Mouse (Mus musculus) fibroblast of lung, adult 2 months (primary cell): ENCODE data around the gene Phf11b.
"Not testable (repeated sequence)": the region's sequence is repeated elsewhere in the genome, so short reads cannot be mapped to it uniquely, and the experiment has no call there.

Experiments
- DNase-seq: peaks from one replicate; pipeline ENCODE4 v3.0.0-alpha.2; 2011; ENCODE audit warnings: low read depth

Phf11b gene

DNA sequence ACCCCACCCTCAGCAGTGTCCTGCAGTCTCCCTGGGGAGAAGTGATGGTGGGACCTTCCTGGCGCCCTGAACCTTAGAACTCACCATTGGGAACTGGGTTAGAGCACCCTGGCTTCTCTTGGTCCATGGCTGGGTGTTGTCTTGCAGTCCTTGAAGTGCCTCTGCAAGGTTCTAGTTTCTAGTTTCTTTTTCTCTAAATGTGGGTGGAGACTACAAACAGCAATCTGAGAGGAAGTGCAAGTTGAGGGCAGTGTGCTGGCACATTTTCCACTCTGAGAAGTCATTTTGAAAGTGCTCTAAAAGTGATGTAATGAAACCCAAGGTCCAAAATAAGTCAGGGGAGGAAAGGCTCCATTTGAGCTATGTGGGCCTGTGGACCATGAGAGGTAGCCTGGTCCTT is at the start of gene Phf11b:
TSS of gene Phf11b (minus strand) at position 163 of the 400 bp plus-strand sequence.
- not testable (repeated sequence) for DNase-seq

DNA sequence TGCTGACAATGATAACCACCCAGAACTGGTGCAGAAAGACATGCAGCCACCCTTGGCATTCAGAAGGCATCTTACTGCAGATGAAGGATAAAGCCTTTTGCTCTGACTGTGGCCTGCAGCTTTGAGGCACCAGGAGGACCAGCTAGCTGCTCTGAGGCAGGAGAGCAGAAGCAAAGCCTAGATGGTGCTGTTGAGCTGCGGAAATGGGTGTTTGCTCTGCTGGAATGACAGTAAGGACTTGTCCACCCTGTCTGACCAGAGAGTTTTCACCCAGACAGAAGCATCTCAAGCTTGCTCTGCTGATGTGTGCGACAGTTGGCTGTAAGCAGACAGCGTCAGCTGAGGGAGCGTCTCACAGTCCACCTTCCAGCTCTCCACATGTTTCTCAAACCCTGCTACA is 49.0 kb upstream of the Phf11b start:
- DNase-seq: not testable (repeated sequence)

- no peak for DNase-seq
Measured at GRCm38 (mm10) chr14:59389532-59389931, 48.4 kb upstream of the Phf11b start.

- DNase-seq: no peak
Measured at GRCm38 (mm10) chr14:59370348-59371068, 29.4 kb upstream of the Phf11b start.

- DNase-seq: no peak
Measured at GRCm38 (mm10) chr14:59366386-59367105, 25.4 kb upstream of the Phf11b start.

DNA sequence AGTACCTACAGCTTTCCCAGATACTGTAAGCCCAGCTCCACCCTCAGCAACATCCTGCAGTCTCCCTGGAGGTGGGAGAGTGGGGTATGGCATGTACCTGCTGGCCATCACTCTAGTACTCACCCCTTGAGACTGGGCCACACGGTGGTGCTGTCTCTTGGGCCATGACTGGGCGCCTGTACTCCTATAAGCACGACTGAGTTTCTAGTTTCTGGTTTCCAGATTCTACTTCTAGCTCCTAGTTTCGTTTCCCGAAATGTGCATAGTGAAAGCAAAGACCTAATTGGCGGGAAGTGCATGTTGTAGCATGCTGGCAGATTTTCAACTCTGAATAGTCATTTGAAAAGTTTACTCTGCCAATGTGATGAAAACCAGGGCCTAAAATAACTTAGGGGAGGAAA is 24.1 kb upstream of the Phf11b start, which contains the start of gene Phf11d:
TSS of gene Phf11d (minus strand) at position 227 of the 401 bp plus-strand sequence.
- DNase-seq: peak; percentile 40

- DNase-seq: no peak
Measured at GRCm38 (mm10) chr14:59339541-59339940, 1.6 kb downstream of the Phf11b start.

GRCm38 (mm10) chr14:59336056-59336455 is 5.1 kb downstream of the Phf11b start:
- not testable (repeated sequence) for DNase-seq

DNA sequence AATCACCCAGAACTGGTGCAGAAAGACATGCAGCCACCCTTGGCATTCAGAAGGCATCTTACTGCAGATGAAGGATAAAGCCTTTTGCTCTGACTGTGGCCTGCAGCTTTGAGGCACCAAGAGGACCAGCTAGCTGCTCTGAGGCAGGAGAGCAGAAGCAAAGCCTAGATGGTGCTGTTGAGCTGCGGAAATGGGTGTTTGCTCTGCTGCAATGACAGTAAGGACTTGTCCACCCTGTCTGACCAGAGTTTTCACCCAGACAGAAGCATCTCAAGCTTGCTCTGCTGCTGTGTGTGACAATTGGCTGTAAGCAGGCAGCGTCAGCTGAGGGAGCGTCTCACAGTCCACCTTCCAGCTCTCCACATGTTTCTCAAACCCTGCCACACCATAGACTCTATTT is 10.7 kb downstream of the Phf11b start:
- peak; percentile 0 for DNase-seq

GRCm38 (mm10) chr14:59319970-59320369 is 21.2 kb downstream of the Phf11b start:
- DNase-seq: not testable (repeated sequence)

GRCm38 (mm10) chr14:59319036-59319435 is 22.1 kb downstream of the Phf11b start:
- not testable (repeated sequence) for DNase-seq

DNA sequence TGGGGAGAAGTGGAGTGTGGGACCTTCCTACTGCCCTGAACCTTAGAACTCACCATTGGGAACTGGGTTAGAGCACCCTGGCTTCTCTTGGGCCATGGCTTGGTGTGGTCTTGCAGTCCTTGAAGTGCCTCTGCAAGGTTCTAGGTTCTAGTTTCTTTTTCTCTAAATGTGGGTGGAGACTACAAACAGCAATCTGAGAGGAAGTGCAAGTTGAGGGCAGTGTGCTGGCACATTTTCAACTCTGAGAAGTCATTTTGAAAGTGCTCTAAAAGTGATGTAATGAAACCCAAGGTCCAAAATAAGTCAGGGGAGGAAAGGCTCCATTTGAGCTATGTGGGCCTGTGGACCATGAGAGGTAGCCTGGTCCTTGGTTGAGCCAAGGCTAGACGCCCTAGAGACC is 43.8 kb downstream of the Phf11b start, which contains the start of gene Phf11a:
TSS of gene Phf11a (minus strand) at position 132 of the 400 bp plus-strand sequence.
- DNase-seq: not testable (repeated sequence)

DNA sequence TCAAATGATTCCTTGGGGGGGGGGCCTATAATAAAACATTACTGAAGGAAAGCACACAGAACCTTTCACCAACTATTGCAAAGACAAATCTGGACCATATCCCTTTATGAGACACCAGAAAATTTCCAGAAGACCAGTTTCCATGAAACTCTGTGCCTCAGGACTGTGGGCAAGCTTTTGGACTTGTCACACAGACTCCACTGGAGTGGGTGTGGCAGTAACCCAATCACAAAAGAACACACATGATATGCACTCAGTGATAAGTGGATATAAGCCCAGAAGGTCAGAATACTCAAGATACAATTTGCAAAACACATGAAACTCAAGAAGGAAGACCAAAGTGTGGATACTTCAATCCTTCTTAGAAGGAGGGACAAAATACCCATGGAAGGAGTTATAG is 49.4 kb downstream of the Phf11b start:
- DNase-seq: not testable (repeated sequence)

- DNase-seq: not testable (repeated sequence)
Measured at GRCm38 (mm10) chr14:59274961-59275360, 66.2 kb downstream of the Phf11b start.
